Mouse (Mus musculus) lung, postnatal 4 days (tissue): Measurements from ENCODE around the gene Zfp961.
"Not testable (repeated sequence)": the region's sequence is repeated elsewhere in the genome, so short reads cannot be mapped to it uniquely, and the experiment has no call there.

Experiments
- DNase-seq, 2 experiments: peaks; one replicate each; pipeline ENCODE4 v3.0.0; 2021

Gene Zfp961

DNA sequence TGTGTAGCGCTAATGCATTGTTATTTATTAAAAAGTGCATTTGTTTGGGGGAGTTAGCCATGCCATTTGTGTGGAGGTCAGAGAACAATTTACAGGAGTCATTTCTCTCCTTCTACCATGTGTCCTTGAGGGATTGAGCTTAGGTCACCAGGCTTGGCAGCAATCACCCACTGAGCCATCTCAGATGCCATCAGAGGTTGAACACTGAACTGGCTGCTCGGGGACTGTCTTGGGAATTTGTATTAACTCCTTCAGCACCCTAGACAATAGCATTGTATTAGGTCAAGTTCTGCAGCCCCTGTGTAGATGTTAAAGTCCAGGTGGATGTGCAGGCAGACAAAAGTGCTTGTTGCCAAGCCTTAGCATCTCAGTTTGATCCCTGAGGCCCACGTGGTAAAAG, 13.2 kb downstream of the Zfp961 start:
- no peak for DNase-seq

DNA sequence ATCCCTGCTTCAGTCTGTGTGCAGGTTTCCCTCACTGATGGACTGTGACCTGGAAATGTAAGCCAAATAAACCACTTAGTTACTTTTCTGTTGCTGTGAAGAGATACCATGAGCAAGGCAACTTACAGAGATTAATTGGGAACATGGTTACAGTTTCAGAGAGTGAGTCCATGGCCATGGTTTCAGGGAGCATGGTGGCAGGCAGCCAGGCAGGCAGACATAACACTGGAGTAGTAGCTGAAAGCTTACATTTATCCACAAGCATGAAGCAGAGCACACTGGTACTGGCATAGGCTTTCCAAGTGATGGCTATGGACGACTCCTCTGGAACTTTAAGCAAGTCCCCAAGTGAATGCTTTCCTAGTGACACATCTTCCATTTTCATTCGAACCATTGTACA, 14.3 kb downstream of the Zfp961 start:
- DNase-seq = no peak

DNA sequence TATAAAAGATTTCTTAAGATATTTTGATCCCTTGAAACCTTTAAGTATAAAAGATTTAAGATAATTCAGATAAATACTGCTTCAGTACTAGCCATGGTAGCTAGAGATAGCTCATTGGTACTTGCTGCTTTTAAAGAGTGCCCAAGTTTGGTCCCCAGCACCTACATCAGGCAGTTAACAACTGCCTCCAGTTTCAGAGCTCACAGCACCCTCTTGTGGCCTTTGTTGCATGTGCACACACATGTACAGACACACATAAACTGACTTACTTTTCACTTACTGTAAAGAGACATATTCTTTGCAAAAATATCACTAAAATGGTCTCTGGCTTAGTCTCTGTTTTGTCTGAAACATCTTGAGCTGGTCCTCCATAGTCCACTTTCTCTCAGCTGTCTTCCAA, 15.6 kb downstream of the Zfp961 start:
- DNase-seq = no peak

DNA sequence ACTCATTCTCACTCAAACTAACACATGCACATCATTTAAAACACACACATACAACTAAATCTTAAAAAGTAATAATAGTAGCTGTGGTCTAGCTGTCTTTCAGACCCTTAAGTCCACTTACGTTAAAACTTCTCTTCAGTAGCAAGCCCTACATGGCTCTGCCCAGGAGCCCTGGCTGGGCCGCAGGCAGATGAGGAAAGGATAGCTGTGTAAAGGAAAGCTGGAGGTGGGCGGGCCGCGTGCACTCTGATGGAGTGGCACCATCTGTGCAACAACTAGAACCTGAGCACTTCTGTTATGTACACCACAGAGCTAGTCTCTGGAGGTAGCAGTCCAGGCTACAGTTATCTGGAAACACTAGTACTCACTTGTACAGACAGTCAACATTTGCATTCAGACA, 16.4 kb downstream of the Zfp961 start:
- no peak for DNase-seq

DNA sequence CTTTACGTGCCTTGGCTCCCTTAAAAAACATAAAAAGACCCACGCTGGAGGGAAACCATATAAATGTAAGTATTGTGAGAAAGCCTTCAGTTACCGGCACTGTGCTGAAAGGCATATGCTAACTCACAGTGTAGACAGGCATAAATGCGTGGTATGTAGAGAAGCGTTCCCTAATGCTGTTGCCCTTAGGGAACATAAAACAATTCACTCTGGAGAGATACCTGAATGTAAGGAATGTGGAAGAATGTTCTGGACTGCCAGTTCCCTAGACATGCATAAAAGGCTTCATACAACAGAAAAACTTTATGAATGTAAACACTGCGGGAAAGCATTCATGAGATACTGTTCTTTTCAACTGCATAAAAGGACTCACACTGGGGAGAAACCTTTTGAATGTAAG, 17.3 kb downstream of the Zfp961 start:
- DNase-seq = no peak

DNA sequence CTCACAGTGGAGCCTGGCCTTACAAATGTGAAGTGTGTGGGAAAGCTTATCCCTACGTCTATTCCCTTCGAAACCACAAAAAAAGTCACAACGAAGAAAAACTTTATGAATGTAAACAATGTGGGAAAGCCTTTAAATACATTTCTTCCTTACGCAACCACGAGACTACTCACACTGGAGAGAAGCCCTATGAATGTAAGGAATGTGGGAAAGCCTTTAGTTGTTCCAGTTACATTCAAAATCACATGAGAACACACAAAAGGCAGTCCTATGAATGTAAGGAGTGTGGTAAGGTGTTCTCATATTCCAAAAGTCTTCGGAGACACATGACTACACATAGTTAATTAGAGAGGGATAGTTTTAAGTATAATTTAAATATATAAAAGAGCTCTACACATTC, 17.8 kb downstream of the Zfp961 start:
- DNase-seq = no peak

DNA sequence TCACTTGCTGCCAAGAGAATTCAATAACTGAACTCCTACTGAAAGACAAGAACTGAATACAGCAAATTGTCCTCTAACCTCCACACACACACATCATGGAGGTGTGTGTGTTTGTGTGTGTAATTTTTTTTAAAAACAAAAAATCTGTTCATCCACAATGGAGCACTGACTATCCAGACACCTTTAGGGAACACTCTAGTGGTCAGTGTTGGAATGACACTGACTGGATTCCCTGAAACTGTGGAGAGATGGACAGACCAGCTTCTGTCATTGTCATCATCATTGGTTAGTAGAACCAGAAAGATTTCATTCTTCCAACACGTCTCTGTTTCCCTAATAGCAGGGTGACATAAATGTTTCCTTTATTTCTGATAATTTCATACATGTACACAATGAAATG, 21.1 kb downstream of the Zfp961 start:
- peak in 1 of 2 experiments; percentile 39 for DNase-seq

DNA sequence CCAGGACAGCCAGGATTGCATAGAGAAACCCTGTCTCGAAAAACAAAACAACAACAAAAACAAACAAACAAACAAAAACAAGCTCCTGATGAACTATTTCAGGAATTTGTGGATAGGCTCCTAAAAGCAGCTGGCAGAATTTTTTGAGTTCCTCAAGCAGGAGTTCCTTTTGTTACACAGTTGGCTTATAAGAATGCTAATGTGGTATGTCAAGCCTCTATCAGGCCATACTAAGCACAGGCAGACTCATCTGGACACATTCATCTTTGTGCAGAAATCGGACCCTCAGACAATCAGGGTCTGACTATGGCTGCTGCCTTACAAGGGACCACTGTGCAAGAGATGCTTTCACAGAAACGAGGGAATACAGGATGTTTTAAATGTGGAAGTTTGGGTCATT, 23.4 kb downstream of the Zfp961 start:
- no peak for DNase-seq

DNA sequence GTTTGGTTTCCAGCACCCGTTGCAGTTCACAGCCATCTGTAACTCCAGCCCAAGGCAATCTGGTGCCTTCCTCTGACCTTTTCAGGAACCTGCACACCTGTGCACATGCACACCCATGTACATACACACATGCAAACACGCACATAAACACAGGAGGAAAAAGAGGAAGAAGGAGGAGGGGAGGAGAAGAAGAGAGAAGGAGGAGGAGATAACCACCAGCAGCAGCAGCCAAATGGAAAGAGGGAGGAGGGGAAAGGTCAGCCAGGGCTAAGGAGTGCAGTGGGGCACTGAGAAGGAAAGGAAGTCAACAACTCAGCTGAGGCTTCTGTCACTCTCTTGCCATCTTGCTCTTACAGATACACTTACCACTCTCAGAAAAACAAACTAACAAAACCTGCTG, 30.2 kb downstream of the Zfp961 start:
- DNase-seq = no peak

DNA sequence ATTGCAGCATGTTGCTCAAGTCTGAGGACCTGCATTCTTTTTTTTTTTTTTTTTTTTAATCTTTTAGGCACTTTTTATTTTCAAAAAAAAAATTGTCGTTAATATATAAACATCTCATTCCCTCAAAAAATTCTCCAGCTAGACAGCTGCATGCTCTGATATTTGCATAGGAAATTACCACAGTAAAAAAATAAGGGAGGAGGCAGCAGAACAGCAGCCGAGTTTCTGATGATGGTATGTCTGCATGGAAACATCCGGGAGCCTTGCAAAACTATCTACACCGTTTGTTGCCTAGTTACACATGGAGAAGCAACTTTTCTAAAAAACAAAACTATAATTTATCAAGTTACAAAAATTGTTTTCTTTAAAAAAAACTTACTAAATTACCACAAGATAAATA, 30.6 kb downstream of the Zfp961 start:
- DNase-seq = no peak

DNA sequence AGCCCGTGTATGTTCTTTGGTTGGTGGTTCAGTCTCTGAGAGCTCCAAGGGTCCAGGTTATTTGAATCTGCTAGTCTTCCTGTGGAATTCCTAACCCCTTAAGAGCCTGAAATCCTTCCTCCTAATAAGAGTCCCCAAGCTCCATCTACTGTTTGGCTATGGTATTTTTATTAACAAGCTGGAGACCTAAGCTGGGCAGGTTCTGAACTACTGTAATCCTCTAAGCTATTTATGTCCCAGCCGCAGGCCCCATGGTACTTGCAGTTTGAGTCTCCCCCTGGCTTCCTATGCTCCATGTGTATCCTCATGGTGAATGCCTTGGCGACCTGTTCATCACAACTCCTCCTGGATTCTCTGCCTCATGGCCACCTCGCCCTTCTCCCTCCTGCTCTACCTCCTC, 33.8 kb downstream of the Zfp961 start:
- no peak for DNase-seq

DNA sequence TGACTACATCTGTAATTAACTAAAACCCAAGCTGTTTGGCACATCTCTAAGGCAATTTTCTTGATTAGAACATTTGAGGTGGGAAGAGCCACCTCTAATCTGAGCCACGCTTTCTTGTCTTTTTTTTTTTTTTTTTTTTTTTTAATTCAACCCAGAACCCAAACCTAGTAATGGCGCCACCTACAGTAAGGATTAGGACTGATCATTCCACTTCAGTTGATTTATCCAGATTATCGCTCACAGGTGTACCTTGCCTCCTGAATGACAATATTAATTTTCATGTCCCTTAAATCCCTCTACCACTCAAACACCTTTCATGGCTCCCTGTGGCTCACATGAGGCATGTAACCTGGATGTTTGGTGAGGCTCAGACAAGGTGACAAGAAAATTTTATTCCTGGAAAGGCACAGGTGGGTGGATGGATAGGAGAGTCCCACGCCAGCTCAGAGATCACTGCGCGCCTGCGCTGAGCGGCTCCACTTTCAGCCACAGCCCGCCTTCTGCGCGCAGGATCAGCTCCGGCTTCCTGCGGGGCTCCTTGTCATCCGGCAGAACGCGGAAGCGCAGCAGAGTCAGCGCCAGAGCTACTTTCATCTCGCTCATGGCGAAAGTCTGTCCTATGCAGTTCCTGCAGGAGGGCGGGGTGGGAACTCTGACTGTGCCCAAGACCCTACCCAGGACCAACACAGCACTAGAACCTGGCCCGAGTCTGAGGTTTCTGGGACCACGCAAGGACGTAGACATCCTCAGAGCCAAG, 37.5 kb downstream of the Zfp961 start:
- DNase-seq = peak; percentile 67 to 74

DNA sequence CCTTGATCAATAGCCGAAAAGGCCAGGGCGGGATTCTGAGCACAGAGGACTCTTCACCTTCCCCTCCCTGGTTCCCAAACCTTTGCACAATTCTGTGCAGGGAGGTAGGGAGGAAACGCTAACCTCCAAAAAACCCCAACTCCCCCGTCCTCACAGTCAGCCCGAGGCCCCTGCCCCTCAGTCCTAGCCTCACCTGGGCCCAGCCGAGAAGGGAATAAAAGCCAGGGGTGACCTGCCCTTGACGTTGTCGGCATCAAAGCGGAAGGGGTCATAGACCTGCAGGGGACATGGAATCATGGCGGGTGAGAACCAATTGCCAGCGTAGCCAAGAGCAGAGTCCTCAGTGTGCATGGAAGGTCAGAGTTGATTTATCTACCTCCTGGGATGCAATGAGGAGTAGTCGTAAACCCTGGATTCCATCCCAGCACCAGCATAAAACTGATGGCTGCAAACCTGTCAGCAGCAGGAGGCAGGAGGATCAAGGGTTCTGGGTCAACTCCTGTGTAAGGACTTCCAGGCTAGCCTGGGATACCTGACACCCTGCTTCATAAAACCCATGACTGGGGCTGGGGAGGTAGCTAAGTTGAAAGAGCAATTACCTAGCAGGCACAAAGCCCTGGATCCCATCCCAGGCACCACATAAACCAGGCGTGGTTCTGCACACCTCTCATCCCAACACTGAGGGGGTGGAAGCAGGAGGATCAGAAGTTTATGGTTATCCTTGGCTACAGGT, 38.2 kb downstream of the Zfp961 start:
- DNase-seq = no peak

DNA sequence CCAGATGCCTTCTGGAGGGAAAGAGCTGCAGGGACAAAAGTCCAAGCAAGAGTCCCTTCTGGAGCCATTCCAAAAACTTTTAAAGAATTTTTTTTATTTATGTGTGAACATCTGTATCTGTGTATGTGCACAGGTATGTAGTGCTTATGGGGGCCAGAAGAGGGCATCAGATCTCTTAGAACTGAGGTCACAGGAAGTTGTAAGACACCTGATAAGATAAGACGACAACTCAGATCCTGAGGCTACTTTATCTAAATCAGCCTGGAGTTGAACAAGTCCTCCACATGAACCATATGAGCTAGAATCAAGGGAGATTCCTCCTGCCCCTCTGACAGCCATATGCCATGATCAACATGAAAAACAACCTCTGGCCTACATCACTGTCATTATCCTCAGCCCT, 48.6 kb downstream of the Zfp961 start:
- no peak for DNase-seq

DNA sequence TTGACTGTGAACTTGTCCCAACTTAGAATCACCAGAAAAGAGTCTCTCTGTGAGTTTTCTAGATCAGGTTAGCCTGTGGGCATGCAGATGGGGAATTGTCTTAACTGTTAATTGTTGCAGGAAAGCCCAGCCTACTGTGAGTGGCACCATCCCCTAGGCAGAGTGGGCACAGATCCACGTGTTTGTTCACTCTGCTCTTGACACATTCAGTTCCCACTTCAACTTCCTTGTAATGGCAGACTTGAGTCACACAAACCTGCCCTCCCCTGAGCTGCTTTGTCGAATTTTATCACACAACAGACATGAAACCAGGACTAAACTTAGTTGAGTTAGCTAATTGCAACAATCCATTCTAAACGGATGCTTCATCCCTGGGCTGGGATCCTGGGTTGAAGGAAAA, 49.4 kb downstream of the Zfp961 start:
- DNase-seq = no peak

DNA sequence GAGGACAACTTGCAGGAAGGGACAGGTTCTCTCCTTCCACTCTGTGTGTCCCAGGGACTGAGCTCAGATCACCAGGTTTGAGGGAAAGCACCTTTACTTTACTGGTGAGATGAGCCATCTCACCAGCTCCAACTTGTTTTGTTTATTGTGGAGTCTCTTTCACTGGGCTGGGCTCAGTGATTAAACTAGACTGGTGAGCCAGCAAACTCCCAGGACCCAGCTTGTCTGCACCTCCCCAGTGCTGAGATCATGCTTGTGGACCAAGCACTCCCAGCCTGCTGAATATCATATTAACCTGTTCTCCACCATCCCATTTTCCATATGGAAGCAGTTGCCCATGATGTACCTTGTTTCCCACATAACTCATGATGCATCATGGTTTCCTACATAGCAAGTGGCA, 52.1 kb downstream of the Zfp961 start:
- DNase-seq = no peak

DNA sequence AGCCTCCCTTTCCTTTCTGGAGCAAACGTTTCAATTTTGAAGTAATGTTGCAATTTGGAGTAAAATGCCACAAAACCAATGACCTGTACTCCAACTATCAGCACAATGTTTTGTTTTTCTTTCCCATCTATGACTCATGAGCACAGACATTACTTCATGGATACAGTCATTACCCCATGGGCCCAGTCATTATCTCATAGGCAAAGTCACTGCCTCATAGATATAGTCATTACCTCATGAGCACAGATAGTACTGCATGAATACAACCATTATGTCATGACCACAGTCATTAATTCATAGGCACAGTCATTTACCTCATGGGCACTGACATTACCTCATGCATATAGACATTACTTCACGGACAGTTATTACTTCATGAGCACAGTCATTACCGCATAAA, 55.1 kb downstream of the Zfp961 start:
- no peak for DNase-seq

DNA sequence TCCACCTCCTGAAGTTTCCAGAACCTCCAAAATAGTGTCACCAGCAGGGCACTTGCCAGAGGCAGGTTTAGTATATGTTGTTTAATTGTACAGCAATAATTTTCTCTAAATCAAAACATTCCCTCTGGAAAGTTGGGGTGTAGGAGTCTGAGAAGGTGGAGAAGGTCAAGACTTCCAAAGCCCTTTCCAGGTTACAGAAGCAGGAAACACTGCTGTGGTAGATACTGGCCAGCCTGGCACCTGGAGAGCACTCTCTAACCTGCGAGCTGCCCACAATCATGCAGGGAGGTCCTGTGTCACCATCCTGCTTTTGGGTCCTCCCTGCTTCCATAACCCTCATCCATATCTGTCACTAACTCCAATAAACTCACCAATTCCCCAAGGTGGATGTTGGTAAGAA, 55.9 kb downstream of the Zfp961 start:
- no peak for DNase-seq

DNA sequence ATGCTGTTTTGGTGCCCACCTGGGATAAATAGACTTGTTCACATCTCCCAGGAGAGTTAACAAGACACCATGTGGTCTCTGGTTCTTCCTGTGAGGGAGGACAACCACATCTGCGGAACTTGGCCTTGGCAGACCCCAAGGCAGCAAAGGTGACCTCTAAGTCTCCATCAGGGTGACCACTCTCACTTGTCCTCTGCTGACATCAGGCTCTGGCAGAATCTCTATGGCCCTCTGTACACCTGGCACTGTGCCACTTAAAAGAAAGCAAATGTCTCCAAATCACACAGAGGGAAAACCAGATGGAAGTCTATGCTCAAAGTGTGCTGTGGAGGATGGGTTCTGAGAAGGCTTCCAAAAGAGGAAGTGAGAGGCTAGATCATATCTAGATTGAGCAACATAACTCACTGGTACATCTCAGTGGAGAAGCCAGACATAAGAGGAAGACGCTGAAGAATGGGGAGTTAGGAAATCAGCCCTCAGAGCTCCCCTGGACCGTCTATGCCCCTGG, 57.4 kb downstream of the Zfp961 start:
- peak in 1 of 2 experiments; percentile 48 for DNase-seq

DNA sequence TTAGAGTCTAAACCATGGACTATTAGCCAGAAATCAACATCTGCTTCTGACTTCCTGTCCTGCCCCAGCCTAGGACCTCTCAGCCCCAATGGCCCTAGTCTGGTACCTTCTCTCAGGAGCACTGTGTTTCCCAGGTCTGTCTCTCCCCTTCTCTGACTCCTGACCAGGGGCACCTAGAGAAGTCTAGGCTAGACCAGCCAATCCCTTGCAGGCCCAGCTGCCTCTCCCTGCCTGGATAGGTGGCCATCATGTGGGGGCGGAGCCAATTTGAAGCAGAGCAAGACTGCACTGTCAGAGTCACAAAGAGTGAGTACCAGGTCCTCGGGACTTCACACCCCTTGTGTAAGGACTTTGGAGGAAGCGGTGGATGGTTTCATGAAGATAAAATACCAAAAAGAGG, 58.6 kb downstream of the Zfp961 start, which contains the start of gene Cyp4f18:
Cyp4f18 (minus strand) TSS at position 154 of the 400 bp plus-strand sequence.
- DNase-seq = peak; percentile 64 to 65

DNA sequence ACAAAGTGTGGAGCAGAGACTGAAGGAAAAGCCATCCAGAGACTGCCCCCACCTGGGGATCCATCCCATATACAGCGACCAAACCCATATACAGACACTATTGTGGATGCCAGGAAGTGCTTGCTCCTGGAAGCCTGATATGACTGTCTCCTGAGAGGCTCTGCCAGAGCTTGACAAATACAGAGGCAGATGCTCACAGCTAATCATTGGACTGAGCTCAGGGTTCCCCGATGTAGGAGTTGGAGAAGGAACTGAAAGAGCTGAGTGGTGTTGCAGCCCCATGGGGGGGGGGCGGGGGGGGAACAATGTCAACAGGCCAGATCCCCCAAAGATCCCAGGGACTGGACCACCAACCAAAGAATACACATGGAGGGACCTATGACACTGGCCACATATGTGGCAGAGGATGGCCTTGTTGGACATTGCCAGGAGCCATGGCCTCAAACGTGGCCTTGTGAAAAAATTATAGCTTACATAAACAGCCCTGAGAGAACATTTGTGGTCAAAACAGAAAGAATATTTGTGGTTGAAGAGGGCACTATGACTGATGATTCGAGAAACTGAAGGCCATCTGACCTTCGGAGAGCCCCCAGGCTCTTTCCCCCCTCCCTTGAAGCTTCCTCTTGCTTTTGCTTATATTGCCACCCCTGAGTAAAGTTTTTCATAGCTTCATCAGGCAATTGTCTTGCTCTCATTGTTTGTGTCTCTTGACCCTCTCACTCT, 62.8 kb downstream of the Zfp961 start:
- not testable (repeated sequence) for DNase-seq

DNA sequence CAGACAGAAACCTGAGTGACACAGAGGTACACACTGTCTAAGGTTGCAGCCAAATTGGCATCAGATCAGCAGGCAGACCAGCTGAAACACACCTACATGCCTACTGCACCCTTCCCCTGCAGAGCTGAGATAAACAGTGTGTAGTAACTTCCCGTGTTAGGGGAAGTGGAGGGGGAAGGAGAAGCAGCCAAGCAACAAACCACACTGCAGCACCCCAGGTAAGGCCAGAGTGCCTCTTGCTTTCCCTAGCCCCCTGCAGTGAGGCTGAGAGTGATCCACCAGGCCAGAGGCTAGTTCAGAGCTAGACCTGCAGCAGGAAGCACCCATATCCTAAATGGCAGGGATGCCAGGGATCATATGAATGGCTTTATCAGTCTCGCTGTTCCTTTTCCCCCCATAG, 66.5 kb downstream of the Zfp961 start:
- DNase-seq = peak; percentile 23 to 26

DNA sequence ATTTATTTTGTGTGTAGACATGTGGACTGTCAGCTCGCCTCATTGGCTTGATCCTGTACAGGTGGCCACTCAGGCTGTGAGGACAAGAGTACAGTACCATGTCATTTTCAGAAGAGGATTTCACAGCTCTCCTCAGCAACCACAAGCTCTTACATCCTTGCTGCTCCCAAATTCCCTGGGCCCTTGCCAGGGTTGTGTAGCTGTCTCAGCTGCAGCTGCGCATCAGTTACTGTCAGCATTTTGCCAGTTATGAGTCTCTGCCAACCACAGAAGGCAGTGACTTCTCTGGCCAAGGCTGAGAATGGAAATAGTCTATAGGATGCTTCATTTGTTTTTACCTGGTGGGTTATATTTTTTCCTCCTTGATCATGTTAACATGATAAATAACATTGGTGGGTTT, 67.3 kb downstream of the Zfp961 start:
- DNase-seq = no peak

DNA sequence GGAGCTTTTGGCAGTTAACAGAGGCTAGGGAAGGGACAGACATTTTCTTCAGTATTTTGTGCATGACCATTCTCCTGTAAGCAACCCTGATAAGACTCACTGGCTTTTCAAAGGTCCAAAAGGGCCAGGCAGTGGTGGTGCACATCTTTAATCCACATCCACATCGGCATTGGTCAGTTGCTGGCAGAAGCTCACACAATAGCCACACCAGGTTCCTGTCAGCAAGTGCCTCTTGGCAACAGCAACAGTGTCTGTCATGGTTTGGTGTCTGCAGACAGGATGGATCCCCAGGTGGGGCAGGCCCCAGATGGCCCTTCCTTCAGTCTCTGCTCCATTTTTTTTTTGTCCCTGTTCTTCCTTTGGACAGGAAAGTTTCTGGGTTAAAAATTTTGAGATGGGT, 68.2 kb downstream of the Zfp961 start:
- not testable (repeated sequence) for DNase-seq
